Mouse (Mus musculus): Measurements from ENCODE around the gene Iqschfp. TPM values are rescaled to one million over a fixed set of nuclear protein-coding genes. Genes with fewer than 3 reads are reported as not detected.

Iqschfp gene
- total RNA-seq, 2 experiments from 2014 or later, result 9.0 to 14.8 TPM

Other genes starting within 250 kb of the Iqschfp start
- 1 to 10 TPM; 2.4 to 4.6 TPM for gene Iqcj, start within 50 bp of the Iqschfp start, total RNA-seq (2021)
- 100 to 1,000 TPM; 277 to 334 TPM for gene Schip1, start 172.6 kb downstream of the Iqschfp start, total RNA-seq (2021)